Mouse (Mus musculus): ENCODE measurements at regions not wholly inside any gene's neighbourhood (a gene's known extent, or its start where the extent isn't known, plus 50 kb on each side); places are given as distances from the start of the nearest gene placed in this dataset.

GRCm38 (mm10) chr10:126133957-126134356 is 168.0 kb downstream of the Lrig3 start:
- TF ChIP-seq POLR2A (IDR thresholded peaks at IDR 0.05; ENCODE audit: extremely low read depth, insufficient read depth, low read length) (no peak), CTCF (IDR thresholded peaks at IDR 0.05; ENCODE audit: extremely low read depth, insufficient read depth, low read length) (no peak)
